Mouse (Mus musculus) ovary, postnatal 36 days (tissue): ENCODE measurements around the gene Zfp941.

Experiments used
- DNase-seq: peaks from one replicate; pipeline ENCODE4 v3.0.0; 2022; ENCODE audit warnings: low spot score, mixed read lengths

The Zfp941 gene

GRCm38 (mm10) chr7:140840750-140841735, 19.1 kb upstream of the Zfp941 start:
- DNase-seq: no peak

- DNase-seq: no peak
These were observed 17.6 kb upstream of the Zfp941 start for GRCm38 (mm10) chr7:140839556-140839955.

DNA sequence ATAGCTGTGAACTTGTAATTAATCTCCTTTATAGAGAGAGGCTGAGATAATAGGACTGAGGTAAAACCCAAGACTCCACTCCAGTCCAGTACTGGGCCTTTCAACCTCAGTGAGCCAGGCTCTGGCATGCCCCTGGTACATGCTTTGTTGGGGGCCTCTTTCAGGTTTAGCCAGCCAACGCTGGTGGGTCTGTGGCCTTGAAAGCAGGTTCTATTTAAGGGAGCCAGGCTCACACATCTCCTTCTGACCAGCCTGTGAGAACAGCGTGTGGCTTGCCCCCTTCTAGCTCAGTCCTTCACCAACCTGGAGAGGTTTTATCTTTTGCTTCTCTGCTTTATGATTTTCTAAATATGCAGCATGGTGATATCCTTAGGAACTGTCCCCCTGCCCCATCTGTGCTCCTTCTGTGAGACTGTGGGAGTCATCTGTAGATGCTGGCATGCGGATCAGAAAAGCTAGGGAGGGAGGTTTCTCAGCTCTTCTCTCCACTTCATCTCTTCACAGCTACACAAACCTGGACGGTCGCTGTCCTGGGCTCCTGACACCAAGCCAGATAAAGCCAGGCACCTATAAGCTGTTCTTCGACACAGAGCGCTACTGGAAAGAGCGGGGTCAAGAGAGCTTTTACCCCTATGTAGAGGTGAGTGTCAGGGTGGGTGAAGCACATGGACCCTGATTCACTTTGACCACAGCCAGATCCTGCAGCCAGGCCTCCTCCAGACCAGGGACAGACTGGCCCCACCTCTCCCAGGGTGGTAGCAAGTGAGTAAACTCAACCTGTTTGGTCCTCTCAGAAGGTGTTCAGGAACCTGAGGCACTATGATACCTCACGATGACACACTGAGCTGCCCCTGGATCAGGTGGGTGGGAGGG, 14.5 kb upstream of the Zfp941 start:
- DNase-seq: no peak

DNA sequence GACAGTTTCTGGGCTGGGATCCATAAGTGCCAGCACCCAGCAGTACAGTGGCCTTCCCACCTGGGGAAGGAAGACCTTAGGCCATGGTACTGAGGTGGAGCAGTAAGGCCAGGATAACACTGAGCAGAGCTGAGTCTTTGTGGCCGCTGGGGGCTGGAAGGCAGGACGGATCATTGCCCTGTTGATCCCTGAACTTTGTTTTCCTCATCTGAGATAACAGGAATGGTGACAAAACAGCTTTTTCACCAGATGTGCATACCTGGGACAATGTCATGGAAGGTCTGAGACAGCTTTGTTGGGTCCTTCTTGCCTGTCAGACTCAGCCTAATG, 13.7 kb upstream of the Zfp941 start:
- DNase-seq: no peak

- DNase-seq: no peak
These were observed 13.2 kb upstream of the Zfp941 start, which contains the start of gene Urah for GRCm38 (mm10) chr7:140834968-140835757. Gene Urah (plus strand): TSS chr7:140835018.

DNA sequence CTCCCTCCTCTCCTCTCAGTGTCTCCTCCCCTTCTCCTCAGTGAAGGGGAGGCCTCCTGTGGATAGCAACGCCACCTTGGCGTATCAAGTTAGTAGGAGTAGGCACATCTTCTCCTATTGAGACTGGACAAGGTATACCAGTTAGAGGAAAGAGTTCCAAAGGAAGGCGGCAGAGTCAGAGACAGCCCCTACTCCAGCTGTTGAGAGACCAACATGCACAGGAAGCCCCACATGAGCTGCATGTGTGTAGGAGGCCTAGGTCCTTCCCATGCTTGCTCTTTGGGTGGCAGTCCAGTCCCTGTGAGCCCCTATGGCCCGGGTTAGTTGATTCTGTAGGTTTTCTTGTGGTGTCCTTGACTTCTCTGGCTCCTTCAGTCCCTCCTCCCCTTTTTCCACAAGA, 11.4 kb upstream of the Zfp941 start:
- no peak for DNase-seq

GRCm38 (mm10) chr7:140831447-140831846, 9.5 kb upstream of the Zfp941 start:
- DNase-seq: no peak

DNA sequence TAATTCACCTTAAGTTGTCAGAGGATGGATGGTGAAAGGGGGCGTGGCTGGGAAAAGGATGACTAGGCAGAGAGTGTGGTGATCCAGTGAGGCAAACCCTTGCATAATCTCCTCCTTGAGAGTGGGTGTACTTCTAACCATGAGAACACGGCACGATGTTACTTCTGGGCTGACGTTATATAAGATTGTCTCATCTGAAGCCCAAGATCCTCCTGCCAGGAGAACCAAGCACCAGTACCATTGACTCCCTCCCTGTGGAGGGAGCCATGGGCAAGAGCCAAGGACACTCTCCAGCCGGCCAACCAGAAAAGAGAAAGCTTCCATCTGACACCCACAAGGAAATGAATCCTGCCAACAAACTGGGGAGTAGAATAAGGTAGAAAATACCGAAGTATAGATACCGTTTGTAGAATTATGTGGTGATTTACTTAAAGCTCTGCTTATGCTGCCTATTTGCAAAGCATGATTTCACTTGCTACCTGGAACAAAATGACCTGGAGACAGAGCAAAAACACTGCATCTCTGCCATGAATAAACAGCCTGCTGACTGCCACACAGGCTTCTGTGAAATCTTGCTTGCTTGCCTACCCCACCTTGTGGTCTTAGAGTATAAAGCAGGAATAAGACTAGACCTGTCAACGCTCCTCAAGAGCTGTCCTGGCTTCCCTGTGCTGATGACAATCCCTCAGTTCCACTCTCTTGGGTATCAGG, 6.3 kb upstream of the Zfp941 start:
- DNase-seq: no peak

- no peak for DNase-seq
These were observed 753 bp upstream of the Zfp941 start for GRCm38 (mm10) chr7:140822731-140823130.

- no peak for DNase-seq
These were observed 699 bp downstream of the Zfp941 start for GRCm38 (mm10) chr7:140821305-140821652.

DNA sequence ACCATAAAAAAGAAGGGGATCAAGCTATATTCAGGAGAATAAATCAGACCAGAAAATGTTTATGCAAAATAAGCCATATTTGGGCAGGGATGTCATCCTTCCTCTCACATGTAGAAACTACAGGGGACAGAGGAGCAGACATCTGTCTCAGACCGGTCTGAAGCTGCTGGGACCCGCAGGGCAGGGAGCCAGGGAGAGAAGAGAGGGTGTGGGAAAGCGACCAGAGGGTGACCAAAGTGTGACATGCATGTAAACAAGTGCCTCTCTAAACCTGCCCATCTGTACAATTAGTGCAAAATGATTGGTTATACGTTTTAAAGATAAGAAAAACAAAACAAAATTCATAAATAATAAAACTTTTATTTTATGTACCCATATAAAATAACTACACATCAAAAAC, 1.8 kb downstream of the Zfp941 start:
- no peak for DNase-seq

GRCm38 (mm10) chr7:140812850-140813249, 9.1 kb downstream of the Zfp941 start:
- no peak for DNase-seq

GRCm38 (mm10) chr7:140811714-140812113, 10.3 kb downstream of the Zfp941 start:
- DNase-seq: no peak

DNA sequence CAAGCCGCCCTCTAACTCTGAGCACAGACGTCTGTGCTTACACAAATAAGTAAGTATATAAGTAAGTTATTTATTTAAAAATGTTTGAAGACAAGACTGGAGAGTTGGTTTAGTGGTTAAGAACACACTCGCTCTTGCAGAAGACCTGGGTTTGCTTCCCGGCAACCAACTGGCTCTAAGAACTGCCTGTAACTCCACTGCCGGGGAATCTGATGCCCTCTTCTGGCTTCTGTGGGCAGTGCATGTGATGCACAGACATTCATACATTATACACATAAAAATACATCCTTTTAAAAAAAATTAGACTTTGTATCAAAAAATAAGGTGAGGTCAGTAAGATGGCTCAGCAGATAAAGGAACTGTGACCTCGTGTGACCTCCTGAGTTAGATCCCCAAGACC, 11.5 kb downstream of the Zfp941 start:
- DNase-seq: no peak

DNA sequence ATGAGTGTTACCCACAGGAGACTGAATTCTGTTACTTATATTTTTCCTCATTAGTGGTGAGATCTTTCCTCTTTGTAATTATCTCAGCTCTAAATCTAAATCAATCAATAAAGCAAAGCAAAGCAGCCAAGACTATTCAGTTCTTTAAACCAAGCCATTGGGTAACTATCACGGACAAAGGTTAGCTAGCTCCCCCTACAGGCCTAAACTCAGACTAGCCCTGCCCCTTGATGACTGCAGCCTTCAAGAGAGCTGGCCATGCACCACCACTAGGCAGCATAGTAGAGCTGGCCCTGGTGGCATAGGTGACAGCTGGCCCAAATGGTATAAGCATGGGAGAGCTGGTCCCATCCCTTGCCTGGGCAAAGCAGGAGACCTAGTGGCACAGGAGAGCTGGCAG, 16.3 kb downstream of the Zfp941 start:
- peak; percentile 33 for DNase-seq

DNA sequence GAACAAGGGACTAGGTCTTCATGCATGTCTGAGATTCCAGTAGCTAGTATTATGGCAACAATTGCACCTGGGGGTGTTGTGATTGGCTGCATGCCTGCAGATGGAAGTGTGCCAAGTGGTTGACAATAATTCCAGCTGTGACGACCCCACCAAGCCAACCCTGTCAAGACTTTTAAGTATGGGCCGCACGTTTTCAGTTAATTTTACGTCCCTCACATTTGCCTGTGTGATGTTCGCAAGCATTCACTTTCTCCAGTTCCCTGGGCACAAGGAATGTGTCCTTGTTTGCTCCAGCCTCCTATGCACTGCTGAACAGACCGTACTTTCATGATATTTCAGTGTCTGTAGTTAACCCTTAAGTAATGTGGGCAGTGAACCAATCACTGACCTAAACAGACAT, 19.3 kb downstream of the Zfp941 start:
- no peak for DNase-seq

DNA sequence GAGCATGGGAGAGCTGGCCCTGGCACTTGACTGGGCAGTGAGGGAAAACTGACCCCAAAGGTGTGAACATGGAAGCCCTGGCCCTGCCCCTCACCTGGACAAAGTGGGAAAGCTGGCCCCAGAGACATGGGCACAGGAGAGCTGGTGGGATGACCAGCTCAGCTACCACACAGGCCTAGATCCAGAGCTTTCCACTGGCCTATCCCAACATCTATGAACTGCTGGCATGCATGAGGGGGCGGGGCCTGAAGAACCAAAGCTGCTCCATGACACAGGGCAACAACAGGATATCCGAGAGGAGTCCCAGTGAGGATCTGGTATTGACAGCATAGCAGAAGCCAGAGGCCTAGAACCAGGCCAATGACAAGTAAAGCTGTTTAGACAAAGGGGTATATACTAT, 23.8 kb downstream of the Zfp941 start:
- DNase-seq: no peak

- DNase-seq: no peak
These were observed 24.4 kb downstream of the Zfp941 start for GRCm38 (mm10) chr7:140797619-140798018.

DNA sequence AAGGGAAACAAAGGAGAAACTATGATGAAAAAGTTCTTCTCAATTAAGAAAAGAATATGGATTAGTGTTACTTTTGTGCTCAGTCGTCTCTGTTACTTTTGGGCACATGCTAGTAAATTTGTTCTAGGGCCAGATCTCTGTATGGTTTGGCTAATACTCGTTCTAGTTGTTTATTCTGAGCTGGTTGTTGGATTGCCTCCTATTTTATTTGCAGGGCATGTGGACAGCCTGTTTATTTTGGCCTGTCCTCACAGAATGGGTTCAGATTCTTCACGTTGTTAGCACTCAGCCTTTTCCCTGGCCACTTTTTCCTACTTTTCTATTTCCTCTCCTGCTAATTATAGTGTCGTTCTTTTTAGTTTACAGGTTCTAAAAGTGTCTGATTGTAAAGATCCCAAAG, 28.4 kb downstream of the Zfp941 start:
- DNase-seq: no peak

DNA sequence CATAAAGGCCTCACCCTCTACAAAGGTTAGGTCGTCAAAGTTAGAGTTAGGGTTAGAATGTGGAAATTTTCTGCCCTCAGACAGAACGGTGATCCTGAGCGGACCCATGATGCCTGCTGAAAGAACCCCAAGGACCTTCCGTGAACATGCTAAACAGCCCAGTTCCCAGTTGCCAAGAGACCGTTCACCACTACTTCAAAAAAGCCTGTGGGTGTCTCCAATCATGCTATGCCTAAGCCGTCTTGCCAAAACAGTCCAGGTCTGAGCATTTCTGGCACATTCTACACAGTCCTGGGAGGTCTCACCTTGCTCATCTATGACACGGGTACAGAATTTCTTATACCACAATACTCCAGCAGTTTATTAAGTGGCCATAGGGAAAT, 33.9 kb downstream of the Zfp941 start:
- DNase-seq: no peak

- DNase-seq: no peak
These were observed 34.4 kb downstream of the Zfp941 start, which contains the start of gene Syce1 for GRCm38 (mm10) chr7:140787406-140788052. Gene Syce1 (minus strand): TSS chr7:140787852.
